Mouse (Mus musculus) MEL-GATA-1-ER (cell line): ENCODE measurements around the gene Gsdme.
A peak's percentile ranks its signal among the peaks of the same experiment; 100 is the strongest.

ENCODE experiments used
- DNase-seq: peaks from one replicate; pipeline ENCODE4 v3.0.0-alpha.2; 2012; ENCODE audit warnings: low read depth; ENCODE audit errors: extremely low read depth

The Gsdme gene

DNA sequence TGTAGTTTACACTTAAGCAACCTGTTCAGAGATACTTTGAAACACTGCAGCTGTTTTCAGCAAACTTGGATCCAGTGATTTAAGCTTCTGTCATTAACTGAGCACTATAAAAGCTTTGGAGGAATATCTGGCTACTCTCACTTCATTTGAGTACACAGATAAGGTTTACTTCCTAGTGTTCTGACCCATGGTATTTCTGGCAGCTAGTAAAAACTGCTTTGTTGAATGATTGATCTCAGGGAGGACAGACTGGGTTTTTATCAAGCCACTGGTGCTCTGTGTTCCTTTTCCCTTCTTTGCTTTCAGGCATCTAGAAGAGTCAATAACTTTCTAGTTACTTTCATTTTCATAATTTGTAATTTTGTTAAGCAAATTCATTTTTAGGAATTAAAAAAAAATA lies 74.3 kb downstream of the Gsdme start:
- DNase-seq = no peak

DNA sequence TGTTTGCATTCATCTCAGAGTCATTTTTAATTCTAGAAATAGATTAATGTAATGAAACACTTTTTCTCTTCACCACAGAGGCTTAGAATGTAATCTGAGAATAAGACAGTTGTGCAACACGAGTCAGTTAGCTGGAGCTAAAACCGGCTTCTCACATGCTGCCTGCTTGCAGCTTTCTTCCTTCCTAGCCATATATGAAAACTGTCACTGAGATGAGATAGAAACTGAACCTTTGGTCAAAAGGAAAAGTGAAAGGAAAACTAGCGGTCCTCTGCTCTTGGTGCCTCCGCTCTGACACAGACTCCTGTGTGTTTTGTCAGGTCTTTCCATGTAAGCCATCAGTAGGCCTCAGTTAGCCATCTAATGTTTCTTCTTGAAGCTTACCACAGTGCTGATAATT lies 75.7 kb downstream of the Gsdme start:
- DNase-seq = no peak

DNA sequence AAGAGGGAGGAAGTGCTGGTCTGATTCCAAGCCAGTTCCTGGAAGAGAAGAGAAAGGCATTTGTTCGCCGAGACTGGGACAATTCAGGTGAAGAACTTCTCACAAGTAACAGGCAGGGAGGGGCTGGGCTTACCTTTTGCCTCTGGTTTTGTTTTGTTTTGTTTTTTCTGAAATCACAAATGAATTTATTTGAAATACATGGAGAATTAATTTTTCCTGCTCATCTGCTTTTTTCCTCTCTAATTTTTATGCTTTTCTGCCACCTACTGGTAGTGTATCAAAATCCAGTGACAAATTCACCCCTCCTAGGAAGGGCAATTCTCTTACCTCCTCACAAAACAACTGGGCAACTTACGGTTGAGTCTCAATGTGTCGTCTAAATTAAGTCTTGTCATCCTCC lies 83.5 kb downstream of the Gsdme start:
- no peak for DNase-seq

DNA sequence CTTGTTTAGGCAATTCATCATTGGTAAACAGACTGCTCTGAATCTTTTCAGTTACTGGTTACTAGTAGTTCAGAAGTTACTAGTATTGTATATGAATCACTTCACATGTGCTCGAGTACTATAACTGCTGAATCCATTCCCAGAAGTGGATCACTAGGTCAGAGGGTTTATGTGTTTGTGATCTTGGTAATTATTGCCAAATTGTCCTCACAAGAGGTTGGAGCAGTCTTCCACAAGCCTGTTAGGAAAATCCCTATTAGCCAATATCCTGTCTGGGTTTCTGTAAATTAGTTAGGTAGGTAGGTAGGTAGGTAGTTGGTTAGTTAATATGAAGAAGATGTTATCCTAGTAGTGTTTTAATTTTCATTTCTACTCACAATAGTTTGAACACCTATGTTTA lies 87.9 kb downstream of the Gsdme start:
- DNase-seq = no peak

DNA sequence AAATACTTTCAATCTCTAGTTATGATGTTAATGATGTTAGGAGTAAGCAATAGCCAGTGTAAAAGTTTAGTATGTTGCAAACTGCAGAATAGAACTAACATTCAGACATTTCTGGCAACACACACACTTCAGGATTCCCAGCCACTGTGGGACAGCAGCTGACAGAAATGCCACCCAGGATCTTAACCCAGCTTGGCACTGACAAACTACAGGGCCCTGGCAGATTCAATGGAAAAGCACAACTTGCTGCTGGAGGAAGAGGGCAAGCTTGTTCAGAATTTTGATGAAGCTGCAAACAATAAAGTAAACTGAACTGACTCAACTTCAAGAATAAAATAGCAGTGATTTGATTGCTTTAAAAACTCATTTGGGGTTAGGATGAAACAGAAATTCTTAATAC lies 93.9 kb downstream of the Gsdme start:
- no peak for DNase-seq

DNA sequence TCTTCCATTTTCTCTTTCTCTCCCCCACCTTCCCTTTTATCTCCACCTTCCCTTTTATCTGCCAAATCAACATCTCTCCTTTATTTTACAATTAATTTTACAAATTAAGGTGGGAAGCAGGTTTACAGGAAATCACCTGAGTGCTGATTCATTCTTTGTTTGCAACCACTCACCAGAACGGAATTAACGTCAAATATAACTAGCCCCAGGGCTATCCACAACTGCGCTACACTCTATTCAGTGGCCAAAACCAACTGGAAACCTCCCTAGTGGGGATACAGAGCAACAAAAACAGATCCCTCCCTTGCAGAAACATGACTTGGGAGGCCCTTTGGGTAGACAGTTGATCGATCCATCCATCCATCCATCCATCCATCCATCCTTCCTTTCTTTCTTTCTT lies 94.8 kb downstream of the Gsdme start:
- DNase-seq = no peak

DNA sequence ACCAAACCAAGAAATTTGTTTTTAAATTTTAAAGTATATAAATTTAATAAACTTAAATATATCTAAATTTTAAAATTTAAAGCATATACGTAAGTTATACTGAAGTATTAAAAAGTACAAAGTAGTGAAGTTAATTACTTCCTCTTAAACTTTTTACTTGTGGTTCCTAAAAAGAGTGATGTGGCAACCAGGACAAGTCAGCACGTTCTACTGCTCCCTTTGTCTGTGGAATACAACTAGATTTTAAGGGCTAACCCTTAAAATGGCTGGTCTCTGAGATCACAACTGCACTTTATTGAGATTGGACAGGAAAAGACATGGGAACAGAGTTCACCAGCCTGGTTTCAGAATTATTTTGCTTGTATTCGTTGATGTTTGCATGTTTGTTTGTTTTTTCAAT lies 100.6 kb downstream of the Gsdme start:
- no peak for DNase-seq

DNA sequence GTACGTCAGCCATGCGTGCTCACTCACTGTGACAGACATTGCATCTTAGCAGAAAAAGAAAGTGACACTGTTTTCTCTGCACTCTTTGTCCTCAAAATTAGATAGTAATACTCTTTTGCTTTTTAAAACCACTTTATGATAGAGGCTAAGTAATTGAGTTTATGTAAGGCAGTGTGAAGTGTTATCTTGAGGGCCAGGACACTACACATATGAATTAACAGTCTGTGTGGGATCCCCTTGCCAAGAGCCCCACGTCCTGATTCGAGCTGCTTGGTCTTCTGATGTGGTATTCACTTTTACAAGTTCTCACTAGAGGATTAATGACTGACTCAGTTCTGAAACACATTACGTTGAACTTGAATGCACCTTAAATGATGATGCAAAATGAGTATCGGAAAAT lies 103.8 kb downstream of the Gsdme start:
- peak; percentile 71 for DNase-seq

DNA sequence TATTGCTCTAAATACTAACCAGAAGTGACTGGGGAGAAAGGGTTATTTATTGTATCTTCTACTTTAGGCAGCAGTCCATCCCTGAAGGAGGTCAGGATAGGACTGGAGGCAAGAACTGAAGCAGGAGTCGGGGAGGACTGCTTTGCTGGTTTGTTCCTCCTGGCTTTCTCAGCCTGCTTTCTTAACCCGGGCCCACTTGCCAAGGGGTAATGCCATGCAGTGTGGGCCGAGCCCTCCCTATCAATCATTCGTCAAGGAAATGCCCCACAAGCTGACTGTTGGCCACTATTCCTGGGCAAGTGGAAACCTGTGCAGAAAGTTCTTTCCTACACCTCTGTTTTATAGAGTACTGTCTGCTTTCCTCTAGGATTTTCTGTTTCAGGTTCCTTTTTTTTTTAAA lies 114.3 kb downstream of the Gsdme start:
- no peak for DNase-seq

DNA sequence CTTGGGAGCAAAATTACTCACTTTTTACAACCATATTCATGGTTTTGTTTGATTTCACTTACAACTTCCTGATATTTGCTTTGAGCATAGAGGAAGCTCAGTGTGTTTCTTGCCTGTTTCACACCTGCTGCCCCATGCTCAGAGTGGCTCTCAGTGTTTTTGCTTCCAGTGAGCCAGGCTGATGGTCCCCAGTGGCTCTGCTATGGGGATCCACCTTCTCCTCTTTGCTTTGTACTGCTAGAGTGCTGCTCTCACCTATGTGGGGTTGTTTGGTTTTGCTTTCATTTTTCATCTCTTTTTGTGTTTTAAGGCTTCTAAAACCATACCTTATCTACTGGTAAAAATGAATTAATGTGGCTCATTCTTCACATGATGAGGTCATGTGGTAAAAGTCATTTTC lies 117.5 kb downstream of the Gsdme start:
- DNase-seq = no peak

DNA sequence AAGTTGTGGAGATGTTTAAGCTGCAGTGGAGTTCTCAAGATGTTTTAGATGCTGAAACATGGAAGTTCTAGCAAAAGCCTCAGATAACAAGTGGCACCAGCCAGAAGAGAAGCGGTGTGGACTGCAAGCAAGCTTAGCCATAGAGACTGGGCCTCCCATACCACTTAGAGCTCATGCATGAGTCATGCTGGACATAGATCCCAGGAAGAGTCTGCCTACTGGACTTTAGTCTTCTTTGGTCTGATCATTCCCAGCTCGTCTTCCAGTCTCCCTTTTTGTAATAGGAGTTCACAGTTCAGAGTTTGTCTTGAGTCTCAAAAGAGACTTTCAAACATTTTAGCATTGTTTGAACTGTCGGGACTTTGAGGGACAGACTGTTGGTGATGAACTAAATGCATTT lies 124.1 kb downstream of the Gsdme start:
- no peak for DNase-seq
